Mouse (Mus musculus) ES-E14 (cell line): ENCODE results near the gene Pax6.

Experiments
- CHD2 ChIP-seq: IDR thresholded peaks from 2 replicates; pipeline ENCODE4 v1.6.1; 2014; ENCODE audit warnings: mild to moderate bottlenecking, low read depth, low read length, inconsistent platforms
- HCFC1 ChIP-seq: IDR thresholded peaks from 2 replicates; pipeline ENCODE4 v1.6.1; 2012; ENCODE audit warnings: low read length, inconsistent platforms, borderline replicate concordance; ENCODE audit not compliant: insufficient read depth

DNA sequence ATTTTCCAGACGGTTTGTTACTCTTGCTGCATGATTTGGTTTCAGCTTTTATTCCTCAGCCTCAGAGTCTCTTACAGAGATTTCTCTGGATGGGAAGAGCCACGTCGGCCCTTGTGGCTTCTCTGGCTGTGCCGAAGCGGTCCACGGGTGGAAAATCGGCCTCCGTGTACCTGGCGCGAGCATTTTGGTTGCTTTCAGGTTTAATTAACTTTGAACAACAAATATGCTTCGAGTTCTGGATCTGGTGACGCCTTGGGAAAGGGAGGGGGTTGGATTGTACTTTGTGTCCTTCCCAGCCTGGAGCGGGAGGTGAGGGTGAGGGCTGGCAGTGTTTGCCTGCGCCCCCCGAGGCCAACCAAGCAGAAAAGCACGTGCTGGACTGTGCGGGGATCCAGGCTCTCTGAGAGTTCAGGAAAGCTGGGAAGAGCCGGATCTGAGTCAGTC lies 7.1 kb upstream of the Pax6 start:
- no peak for TF ChIP-seq CHD2
- no peak for TF ChIP-seq HCFC1
